Mouse (Mus musculus) CD8-positive naive resting alpha-beta T cell, adult 2 months (primary cell): ENCODE data around the gene Proz.

Experiments used
- DNase-seq, 2 experiments: peaks; one replicate each; pipeline ENCODE4 v3.0.0; 2022; ENCODE audit warnings: low read depth in 2 of 2, low spot score in 2 of 2

Proz gene

DNA sequence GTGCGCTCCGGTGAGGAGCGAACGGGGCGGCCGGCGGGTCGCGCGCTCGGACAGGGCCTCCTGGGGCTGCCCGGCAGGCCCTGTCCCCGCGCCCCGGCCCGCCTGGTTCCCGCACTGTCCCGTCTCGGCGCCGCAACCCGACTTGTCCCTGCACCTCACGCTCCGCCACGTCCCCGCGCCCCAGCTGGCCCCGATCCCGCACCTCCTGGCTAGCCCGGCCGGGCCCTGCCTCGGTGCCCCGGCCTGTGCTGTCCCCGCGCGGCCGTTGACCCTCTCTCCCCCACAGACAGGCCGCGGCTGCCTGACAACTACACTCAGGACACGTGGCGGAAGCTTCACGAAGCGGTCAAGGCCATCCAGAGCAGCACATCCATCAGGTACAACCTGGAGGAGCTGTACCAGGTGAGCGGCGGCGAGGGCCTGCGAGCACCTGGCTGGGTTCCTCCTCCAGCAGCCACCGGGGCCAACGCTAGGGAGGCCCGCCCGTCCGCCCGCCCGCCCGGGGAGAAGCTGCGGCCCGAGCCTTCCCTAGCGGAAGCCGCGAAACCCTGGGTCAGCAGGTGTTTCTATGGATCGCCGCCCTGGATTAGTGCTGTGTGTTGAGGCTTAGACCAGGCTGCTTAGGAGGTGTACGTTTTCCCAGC, 45.3 kb downstream of the Proz start:
- DNase-seq: peak; percentile 32 to 40

DNA sequence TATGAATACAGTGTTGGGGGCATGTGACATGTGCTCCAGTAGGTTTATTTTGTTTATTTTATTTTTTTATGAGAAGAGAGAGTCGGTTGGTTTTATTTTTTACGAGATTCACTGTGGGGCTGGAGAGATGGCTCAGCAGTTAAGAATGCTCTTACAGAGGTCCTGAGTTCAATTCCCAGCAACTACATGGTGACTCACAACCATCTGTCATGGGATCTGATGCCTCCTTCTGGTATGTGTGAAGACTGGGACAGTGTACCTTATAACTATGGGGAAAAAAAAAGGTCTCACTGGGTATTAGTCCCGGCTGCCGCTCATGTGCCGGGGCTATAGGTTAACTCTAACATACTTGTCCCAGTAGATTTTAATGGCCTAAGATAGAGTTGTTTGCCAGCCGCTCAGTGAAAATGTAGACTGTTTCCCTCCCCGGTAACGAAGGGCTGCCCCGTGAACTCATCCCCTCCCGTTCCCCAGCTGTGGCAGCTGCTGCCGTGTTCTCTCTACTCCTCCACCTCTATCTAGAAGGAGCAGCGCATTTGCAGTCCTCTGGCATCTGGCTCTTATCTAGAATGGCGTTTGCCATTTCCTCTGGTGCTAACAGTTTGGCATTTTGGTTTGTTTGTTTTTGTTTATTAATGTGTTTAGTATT, 47.4 kb downstream of the Proz start:
- no peak for DNase-seq

DNA sequence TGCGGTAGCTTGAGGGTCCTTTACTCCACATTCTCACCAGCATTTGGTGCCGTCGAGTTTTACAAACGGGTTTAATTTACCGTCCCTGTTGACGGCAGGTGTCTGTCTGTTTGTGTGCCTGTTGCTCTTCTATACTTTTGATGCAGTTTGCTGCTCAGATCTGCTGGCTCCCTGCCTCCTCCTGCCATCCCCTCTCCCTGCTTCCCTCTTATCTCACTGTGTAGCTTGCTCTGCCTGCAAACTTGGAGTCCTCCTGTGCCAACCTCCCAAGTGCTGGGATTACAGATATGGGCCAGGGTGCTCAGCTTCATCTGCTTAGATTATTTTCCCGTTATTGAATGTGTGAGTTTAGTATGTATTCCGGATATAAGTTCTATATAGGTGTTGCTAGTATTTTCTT, 48.3 kb downstream of the Proz start:
- DNase-seq: no peak

DNA sequence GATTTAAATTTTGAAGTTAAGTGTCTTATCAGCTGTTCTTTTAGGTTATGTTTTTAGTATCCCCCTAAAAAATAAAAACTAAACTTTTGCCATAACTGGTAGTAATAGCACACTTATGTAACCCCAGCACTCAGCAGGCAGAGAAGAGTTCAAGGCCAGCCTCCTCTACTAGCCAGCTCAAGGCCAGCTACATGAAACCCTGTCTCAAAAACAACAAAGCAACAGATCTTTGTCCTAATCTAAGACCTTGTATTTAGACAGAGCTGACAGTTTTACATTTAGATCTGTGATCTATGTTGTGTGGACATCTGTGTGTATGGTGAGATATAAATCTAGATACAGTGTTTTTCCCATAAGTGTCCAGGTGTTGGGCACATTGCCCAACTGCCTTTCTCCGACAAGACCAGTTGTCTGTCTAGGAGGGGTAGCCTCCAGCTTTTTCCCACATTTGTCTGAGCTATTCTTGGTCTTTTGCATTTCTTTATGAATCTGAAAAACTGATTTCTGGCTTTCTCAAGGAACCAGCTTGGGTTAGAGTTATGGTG, 48.8 kb downstream of the Proz start:
- DNase-seq: no peak

DNA sequence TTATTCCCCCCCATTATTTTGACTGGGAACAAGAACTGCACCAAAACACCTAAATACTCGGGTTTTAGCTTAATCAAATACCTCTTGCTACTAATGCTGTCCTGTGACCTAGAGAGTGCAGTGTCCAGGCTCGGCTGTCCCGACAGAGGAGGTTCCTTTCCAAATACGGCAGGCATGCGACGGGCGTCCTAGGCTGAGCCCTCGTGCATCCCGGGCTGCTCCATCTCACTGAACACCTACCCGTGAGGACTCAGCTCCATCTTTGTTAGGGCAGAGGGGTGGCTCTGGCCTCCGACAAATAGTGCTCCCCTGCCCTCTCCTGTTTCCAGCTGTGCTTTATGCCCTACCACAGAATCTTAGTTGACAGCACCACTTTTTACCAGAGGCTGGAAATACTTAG, 51.2 kb downstream of the Proz start:
- DNase-seq: no peak

DNA sequence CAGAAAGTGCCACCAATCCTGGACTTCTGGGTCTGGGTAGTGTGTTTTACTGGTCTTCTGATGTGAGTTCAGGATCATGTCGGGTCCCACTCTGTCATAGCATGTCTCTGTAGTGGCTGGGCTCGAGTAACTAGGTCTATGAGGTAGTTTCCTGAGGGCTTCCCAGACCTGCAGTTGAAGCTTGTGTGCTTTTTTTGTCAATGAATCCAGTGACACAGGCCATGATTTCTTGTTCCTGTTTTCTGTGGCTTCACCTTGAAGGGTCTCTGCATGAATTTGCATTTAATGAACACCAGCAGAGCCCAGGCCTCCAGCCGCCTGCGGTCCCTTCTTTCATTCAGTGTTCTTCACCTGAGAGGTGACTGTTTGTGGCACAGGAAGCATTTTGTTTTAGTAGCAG, 52.5 kb downstream of the Proz start:
- no peak for DNase-seq

DNA sequence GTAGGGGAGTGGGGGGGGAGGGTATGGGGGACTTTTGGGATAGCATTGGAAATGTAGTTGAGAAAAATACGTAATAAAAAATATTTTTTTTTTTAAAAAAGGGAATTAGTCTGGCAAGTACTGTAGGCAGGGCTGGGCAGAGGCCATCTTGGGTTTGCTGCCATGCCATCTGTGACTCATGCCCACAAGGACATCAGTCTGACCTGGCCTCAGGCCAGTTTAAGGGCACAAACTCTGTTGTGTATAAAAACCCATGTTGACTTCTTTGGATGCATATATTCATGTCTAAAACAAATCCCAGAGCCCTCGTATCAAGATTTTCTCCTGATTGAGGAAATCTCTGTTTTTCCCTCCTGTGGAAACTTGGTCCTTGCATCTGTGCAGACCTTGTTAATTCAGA, 56.4 kb downstream of the Proz start:
- DNase-seq: no peak

DNA sequence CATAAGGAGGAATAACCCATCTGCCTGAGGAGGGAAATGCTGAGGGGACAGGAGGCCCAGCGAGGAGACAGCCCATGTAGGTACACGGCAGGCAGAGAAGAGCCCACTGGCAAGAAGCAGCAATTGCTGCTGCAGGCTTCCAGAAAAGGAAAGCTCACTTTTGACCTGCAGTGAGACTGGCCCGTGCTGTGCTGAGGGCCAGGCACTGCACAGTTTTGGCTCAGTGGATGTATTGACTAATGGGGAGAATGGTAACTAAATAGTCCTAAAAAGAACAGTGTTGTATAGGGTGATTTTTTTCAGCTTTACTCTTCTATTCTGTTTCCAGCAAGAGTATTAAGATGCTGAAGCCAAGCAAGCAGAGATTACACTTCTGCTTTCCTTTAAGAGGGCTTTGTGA, 57.8 kb downstream of the Proz start:
- no peak for DNase-seq

DNA sequence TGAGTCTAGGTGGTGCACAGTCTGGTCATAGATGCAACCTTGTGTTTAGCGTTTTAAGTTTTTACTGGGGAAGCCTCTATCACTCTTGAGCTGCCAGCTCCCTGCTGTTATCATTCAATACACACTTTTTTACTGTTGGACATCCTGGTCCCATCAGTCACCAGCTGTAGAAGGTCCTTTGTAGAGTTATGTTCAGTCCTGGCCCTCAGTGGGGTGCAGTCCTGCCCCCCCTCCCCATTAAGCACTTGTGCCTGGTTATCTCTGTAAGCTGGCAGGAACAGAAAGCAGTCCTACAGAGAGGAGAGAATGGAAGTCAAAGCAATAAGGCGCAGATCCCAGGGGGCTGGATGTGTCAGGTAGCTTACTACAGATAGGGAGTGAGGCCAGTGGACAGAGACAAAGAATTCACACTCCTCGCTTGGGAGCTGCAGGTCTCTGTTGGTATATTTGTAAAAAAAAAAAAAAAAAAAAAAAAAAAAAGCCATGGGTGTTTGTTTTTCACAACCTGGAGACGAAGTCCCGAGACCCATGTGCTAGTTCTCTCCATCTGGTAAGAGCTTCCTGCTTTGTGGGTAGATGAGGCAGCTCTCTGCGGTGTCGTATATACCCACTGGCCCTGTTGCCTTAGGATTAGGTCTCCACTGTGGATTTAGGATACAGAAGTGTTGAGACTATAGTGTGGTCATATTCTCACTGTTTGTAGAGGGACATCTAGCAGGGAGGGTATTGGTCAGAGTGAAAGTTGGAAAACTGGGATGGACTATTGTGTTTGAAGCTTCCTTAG, 60.4 kb downstream of the Proz start:
- no peak for DNase-seq

DNA sequence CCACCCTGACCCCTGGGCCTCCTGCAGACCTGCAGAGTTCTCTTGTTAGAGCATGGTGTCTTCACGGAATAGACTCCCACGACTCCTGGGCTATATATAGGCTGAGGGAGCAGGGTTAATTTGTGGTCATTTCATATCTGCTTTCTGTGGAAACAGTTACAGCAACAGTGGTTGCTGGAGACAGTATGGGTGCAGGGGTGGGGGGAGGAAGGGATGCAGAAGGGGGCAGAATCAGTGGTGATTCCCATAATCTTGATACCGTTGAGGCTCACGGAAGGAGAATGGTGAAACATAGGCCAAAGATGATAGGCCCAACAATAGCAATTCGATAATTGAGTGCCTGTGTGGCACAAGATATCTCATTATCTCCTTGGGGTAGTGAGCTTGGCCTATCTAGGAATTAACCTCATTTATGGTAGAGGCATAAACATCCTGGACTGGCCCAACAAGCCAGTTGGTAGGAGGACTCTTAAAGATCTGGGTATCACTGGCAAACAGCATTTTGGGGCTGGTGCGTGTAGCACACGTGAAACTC, 62.2 kb downstream of the Proz start:
- no peak for DNase-seq

DNA sequence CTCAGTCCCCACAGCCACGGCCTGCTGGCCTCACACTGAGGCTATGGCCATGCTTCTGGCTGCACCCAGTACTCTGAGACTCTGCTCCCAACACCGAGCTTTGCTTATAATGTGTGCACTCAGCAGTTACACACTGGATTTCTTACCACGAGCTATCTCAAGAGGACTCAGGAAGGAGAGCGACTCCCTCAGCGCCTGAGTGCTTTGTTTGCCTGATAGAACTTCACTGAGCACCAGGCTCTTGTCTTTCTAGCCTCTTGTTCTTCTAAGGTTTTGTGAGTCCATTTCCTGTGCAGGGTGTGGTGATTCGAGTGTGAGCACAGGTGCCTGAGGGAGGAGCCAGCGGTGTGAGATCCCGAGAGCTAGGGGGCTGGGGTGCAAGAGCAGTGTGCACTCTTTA, 64.2 kb downstream of the Proz start:
- no peak for DNase-seq
